Mouse (Mus musculus) MEL (cell line): Measurements from ENCODE around the gene Nfia. TPM values are rescaled to one million over a fixed set of nuclear protein-coding genes. Genes with fewer than 3 reads are reported as not detected.
A peak's percentile ranks its signal among the peaks of the same experiment; 100 is the strongest.

Experiments
- DNase-seq: peaks from one replicate; pipeline ENCODE4 v3.0.0; 2011; ENCODE audit warnings: low read depth, low spot score
- H3K27ac ChIP-seq: 2 replicates; pipeline ENCODE4 v1.5.1; 2012; ENCODE audit warnings: low read depth, mild to moderate bottlenecking, control low read depth, low read length, moderate library complexity; ENCODE audit not compliant: control insufficient read depth
- H3K27me3 ChIP-seq, 2 experiments: fragments of 150-350 bp in 1 of 2; sonication (generic) in 1 of 2; 2 replicates each; pipeline ENCODE4 v1.6.1; 2012; ENCODE audit warnings: low read length in 2 of 2, mild to moderate bottlenecking in 2 of 2, improper control_type of control experiment in 1 of 2, moderate library complexity in 1 of 2; ENCODE audit not compliant: insufficient read depth in 2 of 2, control insufficient read depth in 1 of 2
- H3K36me3 ChIP-seq, 2 experiments: 2 replicates each; pipeline ENCODE4 v1.6.1; 2012 to 2014; ENCODE audit warnings: low read length in 2 of 2, improper control_type of control experiment in 1 of 2, inconsistent platforms in 1 of 2, mild to moderate bottlenecking in 1 of 2; ENCODE audit not compliant: insufficient read depth in 2 of 2, control insufficient read depth in 1 of 2
- H3K4me1 ChIP-seq, 2 experiments: fragments of 150-350 bp in 1 of 2; sonication (generic) in 1 of 2; 2 replicates each; pipeline ENCODE4 v1.6.1; 2012; ENCODE audit warnings: low read length in 2 of 2, improper control_type of control experiment in 1 of 2, mild to moderate bottlenecking in 1 of 2; ENCODE audit not compliant: insufficient read depth in 2 of 2, control insufficient read depth in 1 of 2
- H3K4me3 ChIP-seq, 2 experiments: fragments of 150-350 bp in 1 of 2; sonication (generic) in 1 of 2; 2 replicates each; pipeline ENCODE4 v1.5.1; 2012; ENCODE audit warnings: low read depth in 2 of 2, low read length in 2 of 2, mild to moderate bottlenecking in 2 of 2, moderate library complexity in 2 of 2, control low read depth in 1 of 2, improper control_type of control experiment in 1 of 2; ENCODE audit not compliant: control insufficient read depth in 1 of 2, insufficient read depth in 1 of 2
- H3K79me2 ChIP-seq: 2 replicates; pipeline ENCODE4 v1.6.1; 2012; ENCODE audit warnings: mild to moderate bottlenecking, low read length, moderate library complexity; ENCODE audit not compliant: control insufficient read depth, poor library complexity, insufficient read depth
- H3K9ac ChIP-seq: 2 replicates; pipeline ENCODE4 v1.6.1; 2012; ENCODE audit warnings: low read depth, mild to moderate bottlenecking, control low read depth, low read length, moderate library complexity; ENCODE audit not compliant: control insufficient read depth, poor library complexity, severe bottlenecking
- H3K9me3 ChIP-seq: fragments of 150-350 bp; sonication (generic); replicated peaks from 2 replicates; pipeline ENCODE4 v1.6.1; 2012; ENCODE audit warnings: mild to moderate bottlenecking, low read length, improper control_type of control experiment, moderate library complexity; ENCODE audit not compliant: insufficient read depth
- CTCF ChIP-seq, 3 experiments: IDR thresholded peaks in 2 of 3; conservative IDR thresholded peaks in 1 of 3; 2 replicates each; pipeline ENCODE4 v1.5.1; 2011 to 2012; ENCODE audit warnings: low read length in 3 of 3, low read depth in 2 of 3, mild to moderate bottlenecking in 2 of 3, improper control_type of control experiment in 1 of 3, inconsistent platforms in 1 of 3, mixed read lengths in 1 of 3, moderate library complexity in 1 of 3; ENCODE audit not compliant: control insufficient read depth in 1 of 3, insufficient read depth in 1 of 3, poor library complexity in 1 of 3, severe bottlenecking in 1 of 3
- EP300 ChIP-seq, 2 experiments: IDR thresholded peaks; 2 replicates each; pipeline ENCODE4 v1.6.1; 2011; ENCODE audit warnings: improper control_type of control experiment in 2 of 2, low read length in 2 of 2, low read depth in 1 of 2, mild to moderate bottlenecking in 1 of 2
- HCFC1 ChIP-seq: IDR thresholded peaks from 2 replicates; pipeline ENCODE4 v1.6.1; 2012; ENCODE audit warnings: low read depth, mild to moderate bottlenecking, inconsistent platforms, low read length, improper control_type of control experiment, moderate library complexity
- JUND ChIP-seq: IDR thresholded peaks from 2 replicates; pipeline ENCODE4 v1.6.1; 2011; ENCODE audit warnings: low read depth, mild to moderate bottlenecking, improper control_type of control experiment, low read length
- MAX ChIP-seq: IDR thresholded peaks from 2 replicates; pipeline ENCODE4 v1.6.1; 2011; ENCODE audit warnings: low read length, improper control_type of control experiment
- MAZ ChIP-seq: IDR thresholded peaks from 2 replicates; pipeline ENCODE4 v1.6.1; 2012; ENCODE audit warnings: low read depth, mild to moderate bottlenecking, inconsistent platforms, low read length, improper control_type of control experiment
- MXI1 ChIP-seq: IDR thresholded peaks from 2 replicates; pipeline ENCODE4 v1.6.1; 2011; ENCODE audit warnings: mild to moderate bottlenecking, low read depth, low read length, improper control_type of control experiment
- POLR2AphosphoS2 ChIP-seq: IDR thresholded peaks from 2 replicates; pipeline ENCODE4 v1.6.1; 2011; ENCODE audit warnings: low read length, improper control_type of control experiment
- RAD21 ChIP-seq: IDR thresholded peaks from 2 replicates; pipeline ENCODE4 v1.6.1; 2011; ENCODE audit warnings: mild to moderate bottlenecking, low read depth, low read length, improper control_type of control experiment
- SIN3A ChIP-seq: IDR thresholded peaks from 2 replicates; pipeline ENCODE4 v1.6.1; 2012; ENCODE audit warnings: low read length, improper control_type of control experiment, inconsistent platforms
- SMC3 ChIP-seq: IDR thresholded peaks from 2 replicates; pipeline ENCODE4 v1.6.1; 2011; ENCODE audit warnings: low read depth, low read length, improper control_type of control experiment
- TAL1 ChIP-seq: IDR thresholded peaks from 2 replicates; pipeline ENCODE4 v1.6.1; 2012; ENCODE audit warnings: mild to moderate bottlenecking, inconsistent platforms, low read length, moderate library complexity, mixed read lengths
- ZC3H11A ChIP-seq: IDR thresholded peaks from 2 replicates; pipeline ENCODE4 v1.6.1; 2012; ENCODE audit warnings: low read depth, mild to moderate bottlenecking, inconsistent platforms, low read length, improper control_type of control experiment
- polyA plus RNA-seq, 2 experiments: library from polyadenylated mRNA; stranded (reverse) in 1 of 2; unstranded in 1 of 2; fragments of >175 nt in 1 of 2; fragments of >200 nt in 1 of 2; gene quantifications; 2 replicates each; pipeline versions ENCODE4 v1.2.1 to v1.2.4; 2012; ENCODE audit warnings: low replicate concordance in 2 of 2, low read depth in 1 of 2; ENCODE audit not compliant: insufficient read length in 2 of 2, insufficient read depth in 1 of 2, missing spikeins in 1 of 2
- total RNA-seq: library from RNA; depleted of rRNA; stranded (reverse); fragments of 300-350 nt; gene quantifications from 2 replicates; pipeline ENCODE4 v1.2.3, GENCODE M21; 2012

Gene Nfia
- total and polyA plus RNA-seq, 3 experiments: 10.2 to 20.5 (median 13.4) TPM

GRCm38 (mm10) chr4:97745296-97746105 is 27.0 kb upstream of the Nfia start:
- DNase-seq: peak; percentile 86
- H3K79me2 ChIP-seq: no peaks in the 10 kb centered on the region
- peak overlapping the region; percentile 75 for H3K9ac ChIP-seq
- no peaks in the 10 kb centered on the region for H3K27me3 ChIP-seq
- no peak overlapping the region for H3K27ac ChIP-seq
- peak; percentile 67; the same call in 1 of the 2 replicates for TF ChIP-seq MAZ
- TF ChIP-seq SIN3A: 0 out of 2 replicates have a peak, but pooled peaks have one; percentile 16
- peak; percentile 78 for TF ChIP-seq RAD21
- TF ChIP-seq CTCF (IDR thresholded peaks at IDR 0.05 in 2 of 3, conservative IDR thresholded peaks at IDR 0.05 in 1 of 3; ENCODE audit: control insufficient read depth in 1 of 3, insufficient read depth in 1 of 3, low read depth in 2 of 3, low read length in 3 of 3, poor library complexity in 1 of 3, severe bottlenecking in 1 of 3): peak; percentile 42 to 93 (median 84); a peak in 5 of 6 replicates
- TF ChIP-seq SMC3: peak; percentile 94
- TF ChIP-seq ZC3H11A: peak; percentile 91
- TF ChIP-seq TAL1: no peak
- TF ChIP-seq POLR2AphosphoS2: no peak
- no peaks in the 10 kb centered on the region for H3K9me3 ChIP-seq
- peaks cover 0 to 14% of the 10 kb centered on the region in 2 experiments; a peak in 2 of 4 replicates for H3K36me3 ChIP-seq
- peaks cover 7 to 16% of the 10 kb centered on the region in 2 experiments for H3K4me1 ChIP-seq
- peak overlapping the region; percentile 42 to 65 for H3K4me3 ChIP-seq

- TF ChIP-seq MXI1 (peak; percentile 6; the same call in 1 of the 2 replicates), JUND (no peak), HCFC1 (no peak), EP300 (IDR thresholded peaks at IDR 0.05; ENCODE audit: low read depth in 1 of 2, low read length in 2 of 2) (no peak), MAX (no peak)
- peaks cover 0 to 17% of the 10 kb centered on the region in 2 experiments; a peak in 2 of 4 replicates for H3K36me3 ChIP-seq
- H3K27ac ChIP-seq: no peak overlapping the region
- H3K27me3 ChIP-seq: no peaks in the 10 kb centered on the region
- no peaks in the 10 kb centered on the region for H3K9me3 ChIP-seq
- H3K79me2 ChIP-seq: peaks cover 3% of the 10 kb centered on the region; the same call in 1 of the 2 replicates
- DNase-seq: no peak
- H3K4me3 ChIP-seq: peak overlapping the region; percentile 42 to 65; a peak in 3 of 4 replicates
- peaks cover 7 to 16% of the 10 kb centered on the region in 2 experiments for H3K4me1 ChIP-seq
- peak overlapping the region; percentile 75 for H3K9ac ChIP-seq
Measured at GRCm38 (mm10) chr4:97746106-97746900, 26.2 kb upstream of the Nfia start.
